Mouse (Mus musculus): ENCODE results near the gene Zglp1. TPM values are rescaled to one million over a fixed set of nuclear protein-coding genes. Genes with fewer than 3 reads are reported as not detected.

Gene Zglp1
- polyA plus RNA-seq, 1 experiment from 2014 or later = 1.7 TPM

DNA sequence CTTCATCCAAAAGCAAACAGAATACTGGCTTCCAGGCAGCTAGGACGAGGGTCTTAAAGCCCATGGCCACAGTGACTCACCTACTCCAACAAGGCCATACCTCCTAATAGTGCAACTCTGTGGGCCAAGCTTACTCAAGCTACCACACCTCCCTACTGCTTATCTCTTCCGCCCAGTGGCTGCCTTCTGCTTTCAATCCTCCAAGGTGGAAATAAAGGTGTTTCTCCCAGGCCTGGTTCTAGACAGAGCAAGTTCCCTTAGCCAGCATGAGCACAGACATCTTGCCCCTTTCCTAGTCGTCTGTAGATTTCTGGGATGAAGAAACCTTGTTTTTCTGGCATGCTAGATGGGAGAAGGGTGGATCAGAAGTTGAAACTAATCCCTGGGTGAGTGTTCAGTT is 27.1 kb downstream of the Zglp1 start:
- Histone ChIP-seq H3K27me3 (replicated peaks; ENCODE audit: control insufficient read depth, insufficient read depth, low read length) (peaks cover 52% of the 10 kb centered on the region), H3K4me1 (replicated peaks; ENCODE audit: control insufficient read depth, insufficient read depth, low read length) (peaks cover 19% of the 10 kb centered on the region), H3K9ac (replicated peaks; ENCODE audit: low read depth, low read length) (no peak overlapping the region), H3K27ac (ENCODE audit: low read length) (no peak overlapping the region), H3K9me3 (ENCODE audit: control insufficient read depth, low read length) (no peaks in the 10 kb centered on the region), H3K36me3 (ENCODE audit: control insufficient read depth, insufficient read depth) (no peaks in the 10 kb centered on the region), H3K4me3 (replicated peaks; ENCODE audit: low read length) (no peak overlapping the region), H3K4me2 (ENCODE audit: low read length) (no peak overlapping the region)
- ATAC-seq = no peak
- 74% methylated on average over 3 of the region's 3 CpGs for whole genome bisulfite sequencing

GRCm38 (mm10) chr9:21037481-21037891 is 29.4 kb downstream of the Zglp1 start:
- no peaks in the 10 kb centered on the region for H3K36me3 ChIP-seq (ENCODE audit: control insufficient read depth, insufficient read depth)

DNA sequence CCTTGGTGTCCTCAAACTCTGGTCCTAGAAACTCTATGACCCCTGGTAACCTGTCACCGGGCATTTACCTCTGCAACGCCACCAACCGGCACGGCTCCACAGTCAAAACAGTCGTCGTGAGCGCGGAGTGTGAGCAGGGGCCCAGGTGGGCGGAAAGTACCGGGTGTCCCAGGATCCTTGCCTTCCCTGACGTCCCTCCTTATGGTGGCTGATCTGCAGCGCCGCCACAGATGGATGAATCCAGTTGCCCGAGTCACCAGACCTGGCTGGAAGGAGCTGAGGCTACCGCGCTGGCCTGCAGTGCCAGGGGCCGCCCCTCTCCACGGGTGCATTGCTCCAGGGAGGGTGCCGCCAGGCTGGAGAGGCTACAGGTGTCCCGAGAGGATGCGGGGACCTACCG is 30.2 kb downstream of the Zglp1 start:
- Histone ChIP-seq H3K36me3 (ENCODE audit: control insufficient read depth, insufficient read depth) (no peaks in the 10 kb centered on the region), H3K4me2 (ENCODE audit: low read length) (peak overlapping the region; percentile 74), H3K27ac (ENCODE audit: low read length) (no peak overlapping the region), H3K9ac (replicated peaks; ENCODE audit: low read depth, low read length) (no peak overlapping the region), H3K27me3 (replicated peaks; ENCODE audit: control insufficient read depth, insufficient read depth, low read length) (peaks cover 76% of the 10 kb centered on the region), H3K4me3 (replicated peaks; ENCODE audit: low read length) (peak overlapping the region; percentile 57), H3K9me3 (ENCODE audit: control insufficient read depth, low read length) (no peaks in the 10 kb centered on the region), H3K4me1 (replicated peaks; ENCODE audit: control insufficient read depth, insufficient read depth, low read length) (peaks cover 39% of the 10 kb centered on the region)
- ATAC-seq = no peak
- 1% methylated on average over 22 of the region's 22 CpGs for WGBS

More at GRCm38 (mm10) chr9:21037481-21037891, 29.4 kb downstream of the Zglp1 start:
- peaks cover 31% of the 10 kb centered on the region for H3K4me1 ChIP-seq (replicated peaks; ENCODE audit: control insufficient read depth, insufficient read depth, low read length)
- H3K27ac ChIP-seq (ENCODE audit: low read length) = no peak overlapping the region
- no peaks in the 10 kb centered on the region for H3K9me3 ChIP-seq (ENCODE audit: control insufficient read depth, low read length)
- H3K9ac ChIP-seq (replicated peaks; ENCODE audit: low read depth, low read length) = peak overlapping the region; percentile 75
- H3K27me3 ChIP-seq (replicated peaks; ENCODE audit: control insufficient read depth, insufficient read depth, low read length) = peaks cover 70% of the 10 kb centered on the region
- peak overlapping the region; percentile 74 for H3K4me2 ChIP-seq (ENCODE audit: low read length)
- H3K4me3 ChIP-seq (replicated peaks; ENCODE audit: low read length) = peak overlapping the region; percentile 57
- peak; percentile 79 for ATAC-seq
- WGBS = 2% methylated on average over 31 of the region's 31 CpGs

DNA sequence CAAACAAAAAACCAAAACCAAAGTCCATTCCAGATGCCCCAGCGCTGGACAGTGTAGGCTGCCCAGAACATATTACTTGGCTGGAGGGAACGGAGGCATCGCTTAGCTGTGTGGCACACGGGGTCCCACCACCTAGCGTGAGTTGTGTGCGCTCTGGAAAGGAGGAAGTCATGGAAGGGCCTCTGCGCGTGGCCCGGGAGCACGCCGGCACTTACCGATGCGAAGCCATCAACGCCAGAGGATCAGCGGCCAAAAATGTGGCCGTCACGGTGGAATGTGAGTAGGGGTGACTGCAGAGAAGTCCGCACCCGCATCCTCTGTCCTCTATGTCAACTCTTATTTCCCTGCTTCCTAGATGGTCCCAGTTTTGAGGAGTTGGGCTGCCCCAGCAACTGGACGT is 30.7 kb downstream of the Zglp1 start:
- Histone ChIP-seq H3K4me3 (replicated peaks; ENCODE audit: low read length) (no peak overlapping the region), H3K4me2 (ENCODE audit: low read length) (no peak overlapping the region), H3K36me3 (ENCODE audit: control insufficient read depth, insufficient read depth) (no peaks in the 10 kb centered on the region), H3K9ac (replicated peaks; ENCODE audit: low read depth, low read length) (no peak overlapping the region), H3K27me3 (replicated peaks; ENCODE audit: control insufficient read depth, insufficient read depth, low read length) (peaks cover 79% of the 10 kb centered on the region), H3K9me3 (ENCODE audit: control insufficient read depth, low read length) (no peaks in the 10 kb centered on the region), H3K27ac (ENCODE audit: low read length) (no peak overlapping the region), H3K4me1 (replicated peaks; ENCODE audit: control insufficient read depth, insufficient read depth, low read length) (peaks cover 42% of the 10 kb centered on the region)
- 6% methylated on average over 20 of the region's 20 CpGs for WGBS
- no peak for ATAC-seq

DNA sequence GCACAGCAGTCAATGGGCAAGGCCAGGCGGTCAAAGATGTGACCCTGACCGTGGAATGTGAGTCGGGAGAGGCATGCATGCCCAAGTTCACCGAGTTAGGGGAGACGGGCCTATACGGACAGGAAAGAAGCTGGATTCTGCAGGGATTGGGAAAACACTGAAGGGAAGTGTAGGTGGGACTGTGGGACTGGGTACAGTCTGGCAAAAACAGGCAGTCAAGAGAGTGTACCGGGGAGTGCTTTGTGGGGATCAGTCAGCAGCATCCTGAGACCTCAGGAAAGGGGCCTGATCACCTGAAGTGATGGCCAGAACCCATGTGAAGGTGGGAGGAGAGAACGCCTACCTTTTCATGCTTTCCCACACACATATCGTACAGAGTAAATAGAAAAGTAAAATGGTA is 31.3 kb downstream of the Zglp1 start:
- Histone ChIP-seq H3K9me3 (ENCODE audit: control insufficient read depth, low read length) (no peaks in the 10 kb centered on the region), H3K4me3 (replicated peaks; ENCODE audit: low read length) (no peak overlapping the region), H3K36me3 (ENCODE audit: control insufficient read depth, insufficient read depth) (no peaks in the 10 kb centered on the region), H3K4me2 (ENCODE audit: low read length) (no peak overlapping the region), H3K27me3 (replicated peaks; ENCODE audit: control insufficient read depth, insufficient read depth, low read length) (peaks cover 80% of the 10 kb centered on the region), H3K9ac (replicated peaks; ENCODE audit: low read depth, low read length) (no peak overlapping the region), H3K27ac (ENCODE audit: low read length) (no peak overlapping the region), H3K4me1 (replicated peaks; ENCODE audit: control insufficient read depth, insufficient read depth, low read length) (peaks cover 45% of the 10 kb centered on the region)
- WGBS = 13% methylated on average over 9 of the region's 9 CpGs
- no peak for ATAC-seq

- 4% methylated on average over 17 of the region's 17 CpGs for WGBS
- Histone ChIP-seq H3K4me3 (replicated peaks; ENCODE audit: low read length) (no peak overlapping the region), H3K4me1 (replicated peaks; ENCODE audit: control insufficient read depth, insufficient read depth, low read length) (peaks cover 51% of the 10 kb centered on the region)
These were observed 32.3 kb downstream of the Zglp1 start for GRCm38 (mm10) chr9:21034481-21035085.

DNA sequence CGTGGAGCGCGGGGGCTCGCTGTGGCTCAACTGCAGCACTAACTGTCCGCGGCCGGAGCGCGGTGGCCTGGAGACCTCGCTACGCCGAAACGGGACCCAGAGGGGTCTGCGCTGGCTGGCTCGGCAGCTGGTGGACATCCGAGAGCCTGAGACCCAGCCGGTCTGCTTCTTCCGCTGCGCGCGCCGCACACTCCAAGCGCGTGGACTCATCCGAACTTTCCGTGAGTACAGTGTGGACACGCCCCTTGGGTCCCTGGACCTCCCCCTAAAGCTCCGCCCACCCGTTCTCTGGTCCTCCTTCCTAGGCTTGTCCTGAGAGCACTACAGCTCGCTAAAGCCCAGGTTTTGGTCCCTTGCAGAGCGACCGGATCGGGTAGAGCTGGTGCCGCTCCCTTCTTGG is 33.8 kb downstream of the Zglp1 start:
- H3K4me2 ChIP-seq (ENCODE audit: low read length) = peak overlapping the region; percentile 99
- peaks cover 86% of the 10 kb centered on the region for H3K27me3 ChIP-seq (replicated peaks; ENCODE audit: control insufficient read depth, insufficient read depth, low read length)
- H3K36me3 ChIP-seq (ENCODE audit: control insufficient read depth, insufficient read depth) = no peaks in the 10 kb centered on the region
- WGBS = under 1% methylated on average over 34 of the region's 34 CpGs
- no peaks in the 10 kb centered on the region for H3K9me3 ChIP-seq (ENCODE audit: control insufficient read depth, low read length)
- no peak overlapping the region for H3K9ac ChIP-seq (replicated peaks; ENCODE audit: low read depth, low read length)
- peaks cover 56% of the 10 kb centered on the region for H3K4me1 ChIP-seq (replicated peaks; ENCODE audit: control insufficient read depth, insufficient read depth, low read length)
- ATAC-seq = peak; percentile 16; the same call in 1 of the 2 replicates
- no peak overlapping the region for H3K27ac ChIP-seq (ENCODE audit: low read length)
- H3K4me3 ChIP-seq (replicated peaks; ENCODE audit: low read length) = peak overlapping the region; percentile 37

More at GRCm38 (mm10) chr9:21034481-21035085, 32.3 kb downstream of the Zglp1 start:
- no peak for ATAC-seq
- no peak overlapping the region for H3K4me2 ChIP-seq (ENCODE audit: low read length)
- no peak overlapping the region for H3K27ac ChIP-seq (ENCODE audit: low read length)
- H3K9me3 ChIP-seq (ENCODE audit: control insufficient read depth, low read length) = no peaks in the 10 kb centered on the region
- H3K9ac ChIP-seq (replicated peaks; ENCODE audit: low read depth, low read length) = no peak overlapping the region
- H3K27me3 ChIP-seq (replicated peaks; ENCODE audit: control insufficient read depth, insufficient read depth, low read length) = peaks cover 87% of the 10 kb centered on the region
- H3K36me3 ChIP-seq (ENCODE audit: control insufficient read depth, insufficient read depth) = no peaks in the 10 kb centered on the region

- Histone ChIP-seq H3K4me2 (ENCODE audit: low read length) (peak overlapping the region; percentile 99), H3K4me3 (replicated peaks; ENCODE audit: low read length) (peak overlapping the region; percentile 61), H3K9me3 (ENCODE audit: control insufficient read depth, low read length) (no peaks in the 10 kb centered on the region), H3K27ac (ENCODE audit: low read length) (no peak overlapping the region), H3K9ac (replicated peaks; ENCODE audit: low read depth, low read length) (peak overlapping the region; percentile 64; the same call in 1 of the 2 replicates), H3K36me3 (ENCODE audit: control insufficient read depth, insufficient read depth) (no peaks in the 10 kb centered on the region), H3K4me1 (replicated peaks; ENCODE audit: control insufficient read depth, insufficient read depth, low read length) (peaks cover 52% of the 10 kb centered on the region), H3K27me3 (replicated peaks; ENCODE audit: control insufficient read depth, insufficient read depth, low read length) (peaks cover 80% of the 10 kb centered on the region)
- WGBS = 2% methylated on average over 7 of the region's 7 CpGs
- ATAC-seq = no peak
These were observed 34.4 kb downstream of the Zglp1 start for GRCm38 (mm10) chr9:21032491-21032890.

GRCm38 (mm10) chr9:21031896-21032351 is 35.0 kb downstream of the Zglp1 start, which contains the start of gene Icam5:
TSS of gene Icam5 (plus strand) at chr9:21032073.
- ATAC-seq = peak; percentile 68
- Histone ChIP-seq H3K4me3 (replicated peaks; ENCODE audit: low read length) (peak within 1 kb of the TSS; percentile 61), H3K27ac (ENCODE audit: low read length) (no peak within 1 kb of the TSS), H3K9me3 (ENCODE audit: control insufficient read depth, low read length) (no peaks in the 10 kb centered on the region), H3K27me3 (replicated peaks; ENCODE audit: control insufficient read depth, insufficient read depth, low read length) (peaks cover 75% of the 10 kb centered on the region), H3K4me2 (ENCODE audit: low read length) (peak within 1 kb of the TSS; percentile 99), H3K9ac (replicated peaks; ENCODE audit: low read depth, low read length) (peak within 1 kb of the TSS; percentile 64), H3K36me3 (ENCODE audit: control insufficient read depth, insufficient read depth) (no peaks in the 10 kb centered on the region), H3K4me1 (replicated peaks; ENCODE audit: control insufficient read depth, insufficient read depth, low read length) (peaks cover 48% of the 10 kb centered on the region)
- under 1% methylated on average over 35 of the region's 35 CpGs for WGBS
